Mouse (Mus musculus): Measurements from ENCODE around the gene Col4a2.

GRCm38 (mm10) chr8:11400244-11400643 lies 87.6 kb downstream of the Col4a2 start:
- TF ChIP-seq POLR2A (IDR thresholded peaks at IDR 0.05; ENCODE audit: control insufficient read depth, low read depth, low read length) (no peak), CTCF (IDR thresholded peaks at IDR 0.05; ENCODE audit: control insufficient read depth, insufficient read depth, insufficient replicate concordance, low read depth, low read length) (no peak)
